Mouse (Mus musculus): Measurements from ENCODE around the gene Irf2bp2. TPM values are rescaled to one million over a fixed set of nuclear protein-coding genes. Genes with fewer than 3 reads are reported as not detected.

Gene Irf2bp2
- total RNA-seq, 2 experiments from 2014 or later = 91.0 to 110 TPM

- peak; percentile 27 for DNase-seq
Observed at GRCm38 (mm10) chr8:126586599-126587577, 6.9 kb downstream of the Irf2bp2 start.

- DNase-seq = no peak
Observed at GRCm38 (mm10) chr8:126586101-126586500, 7.7 kb downstream of the Irf2bp2 start.

DNA sequence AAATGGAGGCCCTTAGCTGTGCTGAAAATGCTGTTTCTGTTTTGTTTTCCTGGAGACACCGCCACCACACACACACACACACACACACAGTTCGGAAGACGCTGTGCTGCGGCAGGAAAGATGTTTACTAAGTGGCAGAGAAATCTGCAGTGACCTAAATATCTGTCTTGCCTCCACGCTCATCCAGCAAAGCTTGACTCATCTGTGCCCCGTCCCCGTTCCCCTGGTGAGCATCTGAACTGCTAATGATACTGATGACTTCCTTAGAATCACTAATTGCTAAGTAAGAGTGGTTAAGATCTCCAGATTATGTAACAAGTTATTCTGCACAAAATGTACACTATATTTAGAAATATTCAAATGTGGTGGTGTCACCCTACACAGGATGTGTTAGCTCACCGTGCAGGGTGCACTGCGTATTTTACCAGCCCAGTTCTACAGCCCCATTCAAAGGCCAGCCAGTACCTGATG lies 8.2 kb downstream of the Irf2bp2 start:
- peak; percentile 30 for DNase-seq

- no peak for DNase-seq
Observed at GRCm38 (mm10) chr8:126584844-126585231, 8.9 kb downstream of the Irf2bp2 start.

- DNase-seq = peak; percentile 87
Observed at GRCm38 (mm10) chr8:126583971-126584843, 9.6 kb downstream of the Irf2bp2 start.

GRCm38 (mm10) chr8:126583534-126583933 lies 10.3 kb downstream of the Irf2bp2 start:
- peak; percentile 61 for DNase-seq

DNA sequence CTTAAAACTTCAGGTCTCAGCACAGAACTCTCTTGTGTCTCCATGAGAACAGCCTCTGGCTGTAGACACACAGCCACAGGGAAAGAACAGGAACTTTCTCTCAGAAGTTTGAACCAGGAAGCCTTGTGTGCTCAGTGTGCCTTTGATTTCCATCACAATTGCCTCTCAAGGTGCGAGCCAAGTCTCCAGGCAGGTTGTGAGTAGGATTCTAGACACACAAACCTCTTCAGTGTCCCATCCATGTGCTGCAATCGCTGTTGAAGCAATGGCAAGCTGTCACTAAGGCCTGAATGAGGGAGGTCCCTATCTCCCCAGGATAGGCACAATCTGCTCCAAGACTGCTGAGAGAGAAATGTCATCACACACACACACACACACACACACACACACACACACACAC lies 10.8 kb downstream of the Irf2bp2 start:
- no peak for DNase-seq

GRCm38 (mm10) chr8:126582509-126582908 lies 11.3 kb downstream of the Irf2bp2 start:
- peak; percentile 84 for DNase-seq

GRCm38 (mm10) chr8:126581662-126582061 lies 12.1 kb downstream of the Irf2bp2 start:
- no peak for DNase-seq

DNA sequence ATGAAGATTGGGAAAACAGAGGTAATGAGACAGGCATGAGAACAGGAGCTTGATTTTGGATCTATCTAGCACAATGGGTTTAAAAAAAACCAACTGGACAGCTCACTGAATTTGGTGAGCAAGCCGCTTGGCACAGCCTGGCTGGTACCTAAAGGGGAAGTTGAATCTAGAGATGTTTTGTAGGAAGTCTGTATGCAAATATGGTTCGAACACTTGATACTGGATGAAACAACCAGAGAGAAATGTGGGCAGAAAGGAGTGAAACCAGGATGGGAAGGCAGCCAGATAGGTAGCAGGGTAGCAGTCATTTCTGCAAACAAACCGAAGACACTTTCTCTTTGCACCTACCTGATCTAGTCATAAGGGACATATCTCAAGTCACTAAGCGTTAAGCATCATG lies 13.0 kb downstream of the Irf2bp2 start:
- no peak for DNase-seq

GRCm38 (mm10) chr8:126580086-126580485 lies 13.7 kb downstream of the Irf2bp2 start:
- no peak for DNase-seq

- DNase-seq = no peak
Observed at GRCm38 (mm10) chr8:126578641-126579040, 15.1 kb downstream of the Irf2bp2 start.

DNA sequence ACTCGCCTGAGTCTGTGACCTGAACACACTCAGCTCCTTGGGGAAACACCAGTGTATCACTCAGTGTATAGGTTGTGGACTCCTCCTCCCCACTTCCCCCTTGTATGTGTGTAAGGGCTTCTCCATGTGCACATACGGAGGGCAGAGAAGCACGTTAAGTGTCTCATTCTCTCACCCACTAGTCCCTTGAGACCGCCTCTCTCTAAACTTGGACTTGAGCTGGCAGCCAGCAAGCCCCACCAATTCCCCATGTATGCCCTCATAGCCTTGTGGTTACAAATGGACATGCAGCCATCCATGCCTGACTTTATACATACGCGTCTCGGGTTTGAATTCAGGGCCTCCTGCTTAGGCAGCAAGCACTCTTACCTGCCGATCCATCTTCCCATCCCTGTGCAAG lies 16.9 kb downstream of the Irf2bp2 start:
- no peak for DNase-seq

DNA sequence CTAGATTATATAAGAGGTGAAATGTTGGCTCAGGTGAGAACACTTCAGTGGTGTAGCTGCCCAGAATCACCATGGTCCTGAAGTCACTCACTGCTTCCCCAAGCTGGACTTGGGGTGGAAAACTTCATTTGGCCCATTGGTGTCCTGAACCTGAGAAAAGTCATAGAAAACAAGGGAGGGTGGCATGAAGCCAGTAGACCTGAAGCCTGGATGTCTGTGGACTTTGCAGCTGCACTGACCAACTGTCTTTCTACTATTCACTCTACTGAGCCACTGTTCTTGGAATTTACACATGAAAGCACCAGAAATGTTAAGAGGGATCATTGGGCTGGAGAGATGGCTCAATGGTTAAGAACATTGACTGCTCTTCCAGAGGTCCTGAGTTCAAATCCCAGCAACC lies 17.7 kb downstream of the Irf2bp2 start:
- DNase-seq = no peak

- DNase-seq = no peak
Observed at GRCm38 (mm10) chr8:126574882-126575637, 18.7 kb downstream of the Irf2bp2 start.

DNA sequence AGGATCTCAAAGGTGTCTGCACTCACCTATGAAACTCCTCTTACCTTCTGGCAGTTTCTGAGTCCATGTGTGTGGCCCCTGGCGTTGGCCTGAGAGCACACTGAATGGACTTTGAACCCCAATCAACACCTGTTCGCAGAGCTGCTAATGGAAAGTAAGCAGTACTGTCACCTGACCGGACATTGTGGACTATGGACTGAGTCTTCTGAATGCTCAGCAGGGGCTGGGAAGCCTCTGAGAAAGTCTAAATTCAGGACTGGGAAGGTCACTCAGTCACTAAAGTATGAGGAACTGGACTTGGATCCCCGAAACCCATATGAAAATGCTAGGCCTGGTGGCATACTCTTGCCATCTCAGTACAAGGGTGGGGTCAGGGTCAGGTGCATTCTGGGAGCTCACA lies 19.9 kb downstream of the Irf2bp2 start:
- DNase-seq = no peak

DNA sequence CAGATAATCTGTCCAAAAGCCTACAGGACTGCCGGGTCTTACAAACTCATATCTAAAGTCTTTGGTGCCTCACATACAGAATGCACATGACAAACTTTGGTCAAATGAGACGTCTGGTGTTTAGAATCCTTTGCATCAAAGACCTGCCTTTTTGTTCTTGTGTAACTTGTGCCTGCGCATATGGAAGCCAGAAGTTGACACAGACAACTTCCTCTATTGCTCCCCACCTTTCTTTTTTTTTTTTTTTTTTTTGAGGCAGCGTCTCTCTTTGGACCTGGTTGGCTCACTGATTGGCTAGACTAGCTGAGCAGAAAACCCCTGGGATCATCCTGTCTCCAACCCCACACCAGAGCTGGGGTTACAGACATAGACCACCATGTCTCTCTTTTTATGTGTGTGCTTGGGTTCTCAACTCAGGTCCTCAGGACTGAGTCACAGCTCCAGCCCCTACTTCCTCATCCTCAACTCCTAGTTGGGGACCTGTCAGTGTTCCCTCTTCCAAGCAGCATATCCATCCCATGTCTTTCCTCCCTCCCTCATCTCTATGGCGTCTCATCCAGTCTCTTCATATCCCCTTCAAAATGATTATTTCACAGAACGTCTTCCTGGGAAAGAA lies 20.6 kb downstream of the Irf2bp2 start:
- DNase-seq = no peak

DNA sequence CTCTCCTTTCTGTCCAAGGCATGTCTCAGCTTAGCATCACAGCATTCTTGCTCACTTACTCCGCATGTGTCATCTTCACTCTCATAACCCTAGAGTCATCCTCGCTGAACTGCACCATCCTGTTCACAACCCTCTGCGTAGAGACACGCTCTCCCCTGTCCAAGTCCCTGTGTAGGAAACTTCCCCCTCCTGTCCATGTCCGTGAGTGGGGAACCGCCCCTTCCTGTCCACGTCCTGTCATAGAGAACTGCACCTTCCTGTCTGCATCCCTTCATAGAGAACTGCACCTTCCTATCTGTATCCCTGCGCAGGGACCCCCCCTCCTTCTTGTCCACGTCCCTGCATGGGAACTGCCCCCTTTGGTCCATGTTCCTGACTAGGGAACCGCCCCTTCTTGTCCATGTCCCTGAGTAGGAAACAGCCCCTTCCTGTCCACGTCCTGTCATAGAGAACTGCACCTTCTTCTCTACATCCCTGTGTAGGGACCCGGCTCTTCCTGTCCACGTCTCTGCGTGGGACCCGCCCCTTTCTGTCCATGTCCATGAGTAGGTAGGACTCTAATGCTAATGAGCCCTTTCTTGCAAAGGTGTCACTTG lies 22.6 kb downstream of the Irf2bp2 start:
- DNase-seq = no peak

- DNase-seq = no peak
Observed at GRCm38 (mm10) chr8:126570521-126571040, 23.2 kb downstream of the Irf2bp2 start.

DNA sequence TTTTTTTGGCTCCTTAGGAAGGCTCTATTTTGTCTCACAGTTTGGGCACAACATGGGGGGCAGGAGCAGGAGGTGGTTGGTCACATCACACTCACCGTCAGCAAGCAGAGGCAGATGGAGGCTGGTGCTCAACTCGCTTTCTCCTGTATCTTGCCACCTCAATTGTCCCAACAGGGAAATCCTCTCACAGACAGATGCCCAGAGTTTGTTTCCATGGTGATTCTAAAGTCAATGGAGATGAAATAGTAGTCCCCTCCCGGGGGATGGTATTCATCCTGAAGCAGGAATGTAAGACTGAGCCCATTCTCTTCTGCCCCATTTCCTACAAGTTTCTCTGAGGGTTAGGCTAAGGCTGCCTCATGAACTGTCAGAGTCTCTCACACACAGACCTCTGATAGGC lies 23.7 kb downstream of the Irf2bp2 start:
- DNase-seq = no peak

GRCm38 (mm10) chr8:126569638-126570037 lies 24.1 kb downstream of the Irf2bp2 start:
- no peak for DNase-seq
